11 mouse cellular contexts compared by ENCODE assay signal in the genomic region with DNA sequence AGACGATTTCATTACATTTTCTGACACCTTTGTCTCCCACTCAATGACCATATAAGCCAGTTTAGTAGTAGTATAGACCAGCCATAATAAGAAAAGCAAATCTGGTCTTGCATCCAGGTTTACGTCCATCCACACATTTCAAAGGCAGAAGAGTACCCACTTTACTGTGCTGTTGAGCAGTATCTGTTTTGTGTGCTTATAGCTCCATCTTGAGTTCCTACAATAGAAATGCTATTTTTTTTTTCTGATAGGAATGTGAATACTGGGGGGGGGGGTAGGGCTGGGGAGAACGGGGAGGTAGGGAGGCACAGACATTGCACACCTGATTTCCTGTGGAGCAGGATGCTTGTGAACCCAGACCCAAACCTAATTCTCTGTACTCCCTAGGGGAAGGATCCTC. TPM values are rescaled to one million over a fixed set of nuclear protein-coding genes. Genes with fewer than 3 reads are reported as not detected.
DNase-seq lines count a peak whose midpoint lies in the region; ATAC-seq and TF ChIP-seq lines count a peak whose summit lies in the region.
"Had no signal": no experiment of that assay in that cellular context is flagged by ENCODE, and none has a peak within 500 bp of the region (broad histone marks: within the 10 kb centered on the region; RNA-seq: fewer than 3 reads in every experiment).

No protein-coding gene starts in this region.

- DNase-seq in ES-CJ7 (ENCODE audit: low read depth, low spot score): peak; percentile 52
- DNase-seq in embryonic facial prominence, embryonic 14.5 days (ENCODE audit: low spot score): peak; percentile 74
- peak; percentile 73 for DNase-seq in midbrain, postnatal 0 days (ENCODE audit: low spot score)
- no peak for DNase-seq in spleen, postnatal 14 days (ENCODE audit: low spot score in 2 of 2)
- no peak for DNase-seq in frontal cortex, adult 2 months (ENCODE audit: extremely low spot score in 1 of 2, low spot score in 1 of 2)
- DNase-seq in layer of hippocampus, adult 9-11 months: no peak
- DNase-seq: kidney, postnatal 4 days had no signal

- H3K4me3 ChIP-seq in intestine, postnatal 0 days (ENCODE audit: low read depth, low read length): no peak overlapping the region
- H3K4me3 ChIP-seq in intestine, embryonic 15.5 days (replicated peaks): no peak overlapping the region
- 0 out of 2 replicates have a peak overlapping the region, but pooled peaks have one; percentile 72 for H3K4me3 ChIP-seq in embryonic facial prominence, embryonic 14.5 days (ENCODE audit: low read depth, low read length)
- peak overlapping the region; percentile 94 for H3K4me3 ChIP-seq in midbrain, postnatal 0 days (ENCODE audit: low read depth, low read length)
- H3K4me3 ChIP-seq: liver, embryonic 15.5 days had no signal

- no peak overlapping the region for H3K4me2 ChIP-seq in intestine, postnatal 0 days (replicated peaks; ENCODE audit: low read depth)
- no peak overlapping the region for H3K4me2 ChIP-seq in intestine, embryonic 15.5 days (replicated peaks)
- H3K4me2 ChIP-seq in embryonic facial prominence, embryonic 14.5 days (ENCODE audit: low read depth, low read length): peak overlapping the region; percentile 88
- peak overlapping the region; percentile 73 for H3K4me2 ChIP-seq in midbrain, postnatal 0 days (ENCODE audit: low read depth, low read length, poor library complexity, severe bottlenecking)
- H3K4me2 ChIP-seq: liver, embryonic 15.5 days had no signal

- ATAC-seq in intestine, postnatal 0 days: no peak
- no peak for ATAC-seq in intestine, embryonic 15.5 days
- ATAC-seq in embryonic facial prominence, embryonic 14.5 days (ENCODE audit: low read depth): no peak
- ATAC-seq in midbrain, postnatal 0 days (ENCODE audit: low FRiP score): no peak

- H3K36me3 ChIP-seq in intestine, postnatal 0 days (ENCODE audit: control insufficient read depth, insufficient read depth): no peaks in the 10 kb centered on the region
- no peaks in the 10 kb centered on the region for H3K36me3 ChIP-seq in intestine, embryonic 15.5 days
- H3K36me3 ChIP-seq in embryonic facial prominence, embryonic 14.5 days (ENCODE audit: control insufficient read depth, insufficient read depth, low read length): no peaks in the 10 kb centered on the region
- no peaks in the 10 kb centered on the region for H3K36me3 ChIP-seq in midbrain, postnatal 0 days (ENCODE audit: insufficient read depth, low read length)
- H3K36me3 ChIP-seq: liver, embryonic 15.5 days had no signal

- peak; percentile 67 for TF ChIP-seq CTCF in intestine, postnatal 0 days (IDR thresholded peaks at IDR 0.05; ENCODE audit: low read depth)
- TF ChIP-seq CTCF in midbrain, postnatal 0 days (IDR thresholded peaks at IDR 0.05): peak; percentile 74

- no peak overlapping the region for H3K27ac ChIP-seq in intestine, postnatal 0 days (ENCODE audit: low read depth, low read length)
- H3K27ac ChIP-seq in intestine, embryonic 15.5 days: no peak overlapping the region
- H3K27ac ChIP-seq in embryonic facial prominence, embryonic 14.5 days (replicated peaks; ENCODE audit: low read depth, low read length): no peak overlapping the region
- H3K27ac ChIP-seq in midbrain, postnatal 0 days (ENCODE audit: low read depth, low read length): no peak overlapping the region
- H3K27ac ChIP-seq: liver, embryonic 15.5 days had no signal

- H3K4me1 ChIP-seq in intestine, postnatal 0 days (replicated peaks; ENCODE audit: control insufficient read depth, insufficient read depth, low read length): peaks cover 7% of the 10 kb centered on the region; the same call in 1 of the 2 replicates
- H3K4me1 ChIP-seq in intestine, embryonic 15.5 days (replicated peaks): peaks cover 31% of the 10 kb centered on the region
- peaks cover 21% of the 10 kb centered on the region for H3K4me1 ChIP-seq in embryonic facial prominence, embryonic 14.5 days (ENCODE audit: control insufficient read depth, insufficient read depth, low read length)
- H3K4me1 ChIP-seq in midbrain, postnatal 0 days (ENCODE audit: insufficient read depth, low read length): peaks cover 3% of the 10 kb centered on the region; the same call in 1 of the 2 replicates

- H3K27me3 ChIP-seq in intestine, postnatal 0 days (replicated peaks; ENCODE audit: control insufficient read depth, insufficient read depth, low read length): peaks cover 9% of the 10 kb centered on the region; the same call in 1 of the 2 replicates
- no peaks in the 10 kb centered on the region for H3K27me3 ChIP-seq in intestine, embryonic 15.5 days (replicated peaks)
- H3K27me3 ChIP-seq in embryonic facial prominence, embryonic 14.5 days (replicated peaks; ENCODE audit: control insufficient read depth, insufficient read depth, low read length): no peaks in the 10 kb centered on the region; the same call in 1 of the 2 replicates
- H3K27me3 ChIP-seq in midbrain, postnatal 0 days (ENCODE audit: insufficient read depth, low read length): no peaks in the 10 kb centered on the region

- no peak overlapping the region for H3K9ac ChIP-seq in intestine, postnatal 0 days (ENCODE audit: low read depth, low read length)
- no peak overlapping the region for H3K9ac ChIP-seq in intestine, embryonic 15.5 days
- peak overlapping the region; percentile 8; the same call in 1 of the 2 replicates for H3K9ac ChIP-seq in embryonic facial prominence, embryonic 14.5 days (ENCODE audit: low read depth, low read length)
- peak overlapping the region; percentile 40; the same call in 1 of the 2 replicates for H3K9ac ChIP-seq in midbrain, postnatal 0 days (replicated peaks; ENCODE audit: low read length, poor library complexity, severe bottlenecking)
- H3K9ac ChIP-seq: liver, embryonic 15.5 days had no signal

- H3K9me3 ChIP-seq in intestine, postnatal 0 days (ENCODE audit: control insufficient read depth): no peaks in the 10 kb centered on the region
- H3K9me3 ChIP-seq in intestine, embryonic 15.5 days: no peaks in the 10 kb centered on the region
- no peaks in the 10 kb centered on the region for H3K9me3 ChIP-seq in embryonic facial prominence, embryonic 14.5 days (ENCODE audit: control insufficient read depth, low read length)
- no peaks in the 10 kb centered on the region for H3K9me3 ChIP-seq in midbrain, postnatal 0 days (ENCODE audit: low read length)
- H3K9me3 ChIP-seq: liver, embryonic 15.5 days had no signal

- WGBS in intestine, postnatal 0 days: 35% methylated on average over 3 of the region's 3 CpGs
- WGBS in intestine, embryonic 15.5 days: 32% methylated on average over 3 of the region's 3 CpGs
- WGBS in embryonic facial prominence, embryonic 14.5 days: 31% methylated on average over 3 of the region's 3 CpGs
- 21% methylated on average over 3 of the region's 3 CpGs for WGBS in midbrain, postnatal 0 days

RNA-seq across cellular contexts. Expression of a gene that starts 2.2 kb away (rescaled TPM):
- 4.1 and 4.4 TPM in 2 replicates for polyA plus RNA-seq in intestine, postnatal 0 days (2015; fragmentation: Nextera tagmentation; extraction: Ambion mirVana)
- 6.0 and 7.6 TPM in 2 replicates for polyA plus RNA-seq in intestine, embryonic 15.5 days (2015; fragmentation: Nextera tagmentation; extraction: Ambion mirVana)
- polyA plus RNA-seq in embryonic facial prominence, embryonic 14.5 days (2014; fragmentation: Nextera tagmentation; extraction: Ambion mirVana): 8.4 and 10.2 TPM in 2 replicates
- total RNA-seq in midbrain, postnatal 0 days (2014; rRNA removed): 633 and 639 TPM in 2 replicates
- polyA plus RNA-seq in midbrain, postnatal 0 days (2015; fragmentation: Nextera tagmentation; extraction: Ambion mirVana): 111 and 116 TPM in 2 replicates
- 430 and 435 TPM in 2 replicates for polyA plus RNA-seq in frontal cortex, adult 2 months (2012; rRNA removed)

RNA-seq across cellular contexts. Expression of a gene that starts 24.8 kb away (rescaled TPM):
- polyA plus RNA-seq in intestine, postnatal 0 days (2015; fragmentation: Nextera tagmentation; extraction: Ambion mirVana): not detected in 2 replicates
- polyA plus RNA-seq in intestine, embryonic 15.5 days (2015; fragmentation: Nextera tagmentation; extraction: Ambion mirVana): 0.13 and 0.14 TPM in 2 replicates
- 0.12 and 0.22 TPM in 2 replicates for polyA plus RNA-seq in embryonic facial prominence, embryonic 14.5 days (2014; fragmentation: Nextera tagmentation; extraction: Ambion mirVana)
- total RNA-seq in midbrain, postnatal 0 days (2014; rRNA removed): not detected in 2 replicates
- 0.95 and 1.1 TPM in 2 replicates for polyA plus RNA-seq in midbrain, postnatal 0 days (2015; fragmentation: Nextera tagmentation; extraction: Ambion mirVana)
- polyA plus RNA-seq in frontal cortex, adult 2 months (2012; rRNA removed): 43.8 and 54.7 TPM in 2 replicates
- total RNA-seq: heart, adult 8-10 months had no signal
- polyA plus RNA-seq: liver, embryonic 15.5 days had no signal

RNA-seq across cellular contexts. Expression of a gene that starts 40.3 kb away (rescaled TPM):
- polyA plus RNA-seq in intestine, postnatal 0 days (2015; fragmentation: Nextera tagmentation; extraction: Ambion mirVana): not detected in 2 replicates
- 0.08 TPM in 1 of 2 replicates, not detected in the other for polyA plus RNA-seq in intestine, embryonic 15.5 days (2015; fragmentation: Nextera tagmentation; extraction: Ambion mirVana)
- 0.12 TPM in 1 of 2 replicates, not detected in the other for polyA plus RNA-seq in embryonic facial prominence, embryonic 14.5 days (2014; fragmentation: Nextera tagmentation; extraction: Ambion mirVana)
- not detected in 2 replicates for total RNA-seq in midbrain, postnatal 0 days (2014; rRNA removed)
- not detected in 2 replicates for polyA plus RNA-seq in midbrain, postnatal 0 days (2015; fragmentation: Nextera tagmentation; extraction: Ambion mirVana)
- 0.04 TPM in 1 of 2 replicates, not detected in the other for polyA plus RNA-seq in frontal cortex, adult 2 months (2012; rRNA removed)
- total RNA-seq: heart, adult 8-10 months had no signal
- polyA plus RNA-seq: liver, embryonic 15.5 days had no signal

RNA-seq across cellular contexts. Expression of a gene that starts 47.0 kb away (rescaled TPM):
- 8.6 and 9.0 TPM in 2 replicates for polyA plus RNA-seq in intestine, postnatal 0 days (2015; fragmentation: Nextera tagmentation; extraction: Ambion mirVana)
- 49.9 and 57.6 TPM in 2 replicates for polyA plus RNA-seq in intestine, embryonic 15.5 days (2015; fragmentation: Nextera tagmentation; extraction: Ambion mirVana)
- polyA plus RNA-seq in embryonic facial prominence, embryonic 14.5 days (2014; fragmentation: Nextera tagmentation; extraction: Ambion mirVana): 45.5 and 64.8 TPM in 2 replicates
- 140 and 182 TPM in 2 replicates for total RNA-seq in midbrain, postnatal 0 days (2014; rRNA removed)
- polyA plus RNA-seq in midbrain, postnatal 0 days (2015; fragmentation: Nextera tagmentation; extraction: Ambion mirVana): 166 and 171 TPM in 2 replicates
- polyA plus RNA-seq in frontal cortex, adult 2 months (2012; rRNA removed): 30.3 and 40.6 TPM in 2 replicates

RNA-seq across cellular contexts. Expression of a gene that starts 50.1 kb away (rescaled TPM):
- polyA plus RNA-seq in intestine, postnatal 0 days (2015; fragmentation: Nextera tagmentation; extraction: Ambion mirVana): not detected in 2 replicates
- not detected in 2 replicates for polyA plus RNA-seq in intestine, embryonic 15.5 days (2015; fragmentation: Nextera tagmentation; extraction: Ambion mirVana)
- polyA plus RNA-seq in embryonic facial prominence, embryonic 14.5 days (2014; fragmentation: Nextera tagmentation; extraction: Ambion mirVana): 0.04 TPM in 1 of 2 replicates, not detected in the other
- total RNA-seq in midbrain, postnatal 0 days (2014; rRNA removed): not detected in 2 replicates
- polyA plus RNA-seq in midbrain, postnatal 0 days (2015; fragmentation: Nextera tagmentation; extraction: Ambion mirVana): not detected in 2 replicates
- polyA plus RNA-seq in frontal cortex, adult 2 months (2012; rRNA removed): not detected in 2 replicates
- total RNA-seq: heart, adult 8-10 months had no signal
- polyA plus RNA-seq: liver, embryonic 15.5 days had no signal

Comparison
In these comparisons a context has a peak if more than half of its experiments do, and no peak if none do; other contexts are left out.
1. H3K4me2 ChIP-seq: peak in embryonic facial prominence, embryonic 14.5 days (single experiment) and midbrain, postnatal 0 days (single experiment); none in intestine, postnatal 0 days (single experiment) and intestine, embryonic 15.5 days (single experiment).
2. H3K4me3 ChIP-seq: peak in embryonic facial prominence, embryonic 14.5 days (single experiment) and midbrain, postnatal 0 days (single experiment); none in intestine, postnatal 0 days (single experiment) and intestine, embryonic 15.5 days (single experiment).
3. H3K9ac ChIP-seq: peak in embryonic facial prominence, embryonic 14.5 days (single experiment) and midbrain, postnatal 0 days (single experiment); none in intestine, postnatal 0 days (single experiment) and intestine, embryonic 15.5 days (single experiment).
4. DNase-seq: peak in ES-CJ7 (single experiment), embryonic facial prominence, embryonic 14.5 days (single experiment) and midbrain, postnatal 0 days (single experiment); none in spleen, postnatal 14 days (0 of 2), frontal cortex, adult 2 months (0 of 2) and layer of hippocampus, adult 9-11 months (single experiment).
5. RNA of a gene that starts 2.2 kb away (polyA plus RNA-seq): 430 to 435 TPM in frontal cortex, adult 2 months and 111 to 116 TPM in midbrain, postnatal 0 days; 8.4 to 10.2 TPM in embryonic facial prominence, embryonic 14.5 days, 6.0 to 7.6 TPM in intestine, embryonic 15.5 days and 4.1 to 4.4 TPM in intestine, postnatal 0 days; every median in the first group is over 10 times any median in the second.
6. RNA of a gene that starts 24.8 kb away (polyA plus RNA-seq): 43.8 to 54.7 TPM in frontal cortex, adult 2 months; 0.95 to 1.1 TPM in midbrain, postnatal 0 days, 0.12 to 0.22 TPM in embryonic facial prominence, embryonic 14.5 days, 0.13 to 0.14 TPM in intestine, embryonic 15.5 days and not detected in intestine, postnatal 0 days; every median in the first group is over 10 times any median in the second.